Mouse (Mus musculus): Measurements from ENCODE around the gene Foxk1. TPM values are rescaled to one million over a fixed set of nuclear protein-coding genes. Genes with fewer than 3 reads are reported as not detected.
A peak's percentile ranks its signal among the peaks of the same experiment; 100 is the strongest.

Gene Foxk1
- total and polyA plus RNA-seq, 3 experiments: 8.2 to 20.2 TPM; not detected in 1

- Histone ChIP-seq H3K36me3 (ENCODE audit: control insufficient read depth in 1 of 2, insufficient read depth in 2 of 2, low read length in 2 of 2) (peaks cover 0 to 6% of the 10 kb centered on the region in 2 experiments; a peak in 2 of 4 replicates), H3K27ac (ENCODE audit: control insufficient read depth, low read depth, low read length) (0 out of 2 replicates have a peak overlapping the region, but pooled peaks have one; percentile 30), H3K9me3 (replicated peaks; ENCODE audit: insufficient read depth, low read length) (no peaks in the 10 kb centered on the region), H3K9ac (ENCODE audit: control insufficient read depth, low read depth, low read length, poor library complexity, severe bottlenecking) (no peak overlapping the region), H3K79me2 (ENCODE audit: control insufficient read depth, insufficient read depth, low read length, poor library complexity) (no peaks in the 10 kb centered on the region), H3K4me1 (ENCODE audit: control insufficient read depth in 1 of 2, insufficient read depth in 2 of 2, low read length in 2 of 2) (peaks cover 0 to 10% of the 10 kb centered on the region in 2 experiments; a peak in 3 of 4 replicates), H3K27me3 (ENCODE audit: control insufficient read depth in 1 of 2, insufficient read depth in 2 of 2, low read length in 2 of 2) (no peaks in the 10 kb centered on the region), H3K4me3 (ENCODE audit: control insufficient read depth in 1 of 2, insufficient read depth in 1 of 2, low read depth in 2 of 2, low read length in 2 of 2) (no peak overlapping the region)
- TF ChIP-seq ELF1 (IDR thresholded peaks at IDR 0.05; ENCODE audit: low read depth, low read length) (peak; percentile 66; the same call in 1 of the 2 replicates), ZNF384 (IDR thresholded peaks at IDR 0.05; ENCODE audit: low read depth, low read length) (peak; percentile 41; the same call in 1 of the 2 replicates), BHLHE40 (IDR thresholded peaks at IDR 0.05; ENCODE audit: borderline replicate concordance, low read depth, low read length) (peak; percentile 54; the same call in 1 of the 2 replicates), SMC3 (IDR thresholded peaks at IDR 0.05; ENCODE audit: low read depth, low read length) (no peak), ETS1 (IDR thresholded peaks at IDR 0.05; ENCODE audit: low read depth, low read length) (peak; percentile 51; the same call in 1 of the 2 replicates), EP300 (IDR thresholded peaks at IDR 0.05; ENCODE audit: low read depth in 1 of 2, low read length in 2 of 2) (peak in 1 of 2 experiments; percentile 42; a peak in 2 of 4 replicates), MEF2A (IDR thresholded peaks at IDR 0.05; ENCODE audit: extremely low read depth, insufficient replicate concordance, low read depth, low read length, poor library complexity, severe bottlenecking) (no peak), NELFE (IDR thresholded peaks at IDR 0.05; ENCODE audit: low read depth, low read length) (no peak), MAX (IDR thresholded peaks at IDR 0.05; ENCODE audit: low read length) (peak; percentile 59; the same call in 1 of the 2 replicates), SIN3A (IDR thresholded peaks at IDR 0.05; ENCODE audit: low read length) (peak; percentile 67), MXI1 (IDR thresholded peaks at IDR 0.05; ENCODE audit: low read depth, low read length) (0 out of 2 replicates have a peak, but pooled peaks have one; percentile 37), TCF12 (IDR thresholded peaks at IDR 0.05; ENCODE audit: low read depth, low read length) (0 out of 2 replicates have a peak, but pooled peaks have one; percentile 11), USF1 (IDR thresholded peaks at IDR 0.05; ENCODE audit: low read depth, low read length) (peak; percentile 87), MYC (IDR thresholded peaks at IDR 0.05; ENCODE audit: low read depth, low read length) (no peak), UBTF (IDR thresholded peaks at IDR 0.05; ENCODE audit: borderline replicate concordance, insufficient read depth, low read depth, low read length) (no peak), HCFC1 (IDR thresholded peaks at IDR 0.05; ENCODE audit: low read depth, low read length) (0 out of 2 replicates have a peak, but pooled peaks have one; percentile 56)
- DNase-seq (ENCODE audit: low read depth, low spot score): peak; percentile 68
These were observed 25.2 kb upstream of the Foxk1 start for GRCm38 (mm10) chr5:142376071-142376470.

GRCm38 (mm10) chr5:142378068-142378467 is 23.2 kb upstream of the Foxk1 start:
- DNase-seq (ENCODE audit: low read depth, low spot score): no peak
- no peak for TF ChIP-seq UBTF (IDR thresholded peaks at IDR 0.05; ENCODE audit: borderline replicate concordance, insufficient read depth, low read depth, low read length)
- TF ChIP-seq MAFK (IDR thresholded peaks at IDR 0.05; ENCODE audit: borderline replicate concordance, low read depth, low read length): no peak
- TF ChIP-seq MAX (IDR thresholded peaks at IDR 0.05; ENCODE audit: low read length): no peak
- no peak for TF ChIP-seq POLR2AphosphoS2 (IDR thresholded peaks at IDR 0.05; ENCODE audit: low read length)
- TF ChIP-seq SIN3A (IDR thresholded peaks at IDR 0.05; ENCODE audit: low read length): no peak
- TF ChIP-seq GABPA (IDR thresholded peaks at IDR 0.05; ENCODE audit: low read depth, low read length): no peak
- no peak for TF ChIP-seq POLR2AphosphoS5 (IDR thresholded peaks at IDR 0.05; ENCODE audit: borderline replicate concordance, low read depth, low read length)
- peaks cover 6 to 10% of the 10 kb centered on the region in 2 experiments; a peak in 3 of 4 replicates for H3K4me1 ChIP-seq (ENCODE audit: control insufficient read depth in 1 of 2, insufficient read depth in 2 of 2, low read length in 2 of 2)
- H3K4me3 ChIP-seq (ENCODE audit: control insufficient read depth in 1 of 2, insufficient read depth in 1 of 2, low read depth in 2 of 2, low read length in 2 of 2): no peak overlapping the region
- no peaks in the 10 kb centered on the region for H3K79me2 ChIP-seq (ENCODE audit: control insufficient read depth, insufficient read depth, low read length, poor library complexity)
- no peaks in the 10 kb centered on the region for H3K27me3 ChIP-seq (ENCODE audit: control insufficient read depth in 1 of 2, insufficient read depth in 2 of 2, low read length in 2 of 2)
- no peak overlapping the region for H3K27ac ChIP-seq (ENCODE audit: control insufficient read depth, low read depth, low read length)
- no peaks in the 10 kb centered on the region for H3K9me3 ChIP-seq (replicated peaks; ENCODE audit: insufficient read depth, low read length)
- H3K9ac ChIP-seq (ENCODE audit: control insufficient read depth, low read depth, low read length, poor library complexity, severe bottlenecking): no peak overlapping the region
- peaks cover 0 to 6% of the 10 kb centered on the region in 2 experiments; a peak in 2 of 4 replicates for H3K36me3 ChIP-seq (ENCODE audit: control insufficient read depth in 1 of 2, insufficient read depth in 2 of 2, low read length in 2 of 2)

All from MEL (cell line).